Mouse (Mus musculus): ENCODE data around the gene Map3k6.

DNA sequence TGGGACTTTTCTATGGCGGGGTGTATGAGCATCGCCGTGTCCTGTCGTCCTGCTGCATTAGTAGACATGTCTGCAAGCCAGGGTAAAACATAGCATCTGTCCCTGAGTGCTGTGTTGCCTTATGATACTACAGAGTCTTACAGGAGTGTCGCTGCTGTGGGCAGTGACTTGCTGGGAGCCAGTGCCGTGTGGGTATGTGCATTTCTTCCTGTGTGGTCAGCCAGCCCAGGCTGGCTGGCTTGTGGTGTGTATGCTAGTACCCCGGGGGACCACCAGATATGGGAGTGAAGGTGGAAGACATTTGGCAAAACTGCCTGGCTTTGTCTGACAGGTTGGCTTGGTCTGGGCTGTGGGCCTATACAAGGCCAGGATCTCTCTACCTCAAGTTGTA is 21.8 kb downstream of the Map3k6 start:
- TF ChIP-seq CTCF (IDR thresholded peaks at IDR 0.05; ENCODE audit: low read depth), result no peak
- TF ChIP-seq EP300 (IDR thresholded peaks at IDR 0.05; ENCODE audit: low read depth), result no peak
